Mouse (Mus musculus) hindbrain, embryonic 10.5 days (tissue): ENCODE measurements around the gene Zfp825. TPM values are rescaled to one million over a fixed set of nuclear protein-coding genes. Genes with fewer than 3 reads are reported as not detected.
A peak's percentile ranks its signal among the peaks of the same experiment; 100 is the strongest.
"Not testable (repeated sequence)": the region's sequence is repeated elsewhere in the genome, so short reads cannot be mapped to it uniquely, and the experiment has no call there.

Experiments used
- DNase-seq: peaks from one replicate; pipeline ENCODE4 v3.0.0-alpha.2; 2017; ENCODE audit warnings: low spot score
- H3K27ac ChIP-seq: fragments of 300-500 bp; sonication (generic); 2 replicates; pipeline ENCODE4 v1.5.1; 2016; ENCODE audit warnings: mild to moderate bottlenecking, moderate library complexity
- H3K27me3 ChIP-seq: fragments of 300-500 bp; sonication (generic); 2 replicates; pipeline ENCODE4 v1.6.1; 2016; ENCODE audit warnings: mild to moderate bottlenecking; ENCODE audit not compliant: poor library complexity, insufficient read depth, severe bottlenecking
- H3K36me3 ChIP-seq: fragments of 300-500 bp; sonication (generic); 2 replicates; pipeline ENCODE4 v1.6.1; 2016; ENCODE audit warnings: mild to moderate bottlenecking, moderate library complexity
- H3K4me1 ChIP-seq: fragments of 300-500 bp; sonication (generic); replicated peaks from 2 replicates; pipeline ENCODE4 v1.6.1; 2016; ENCODE audit warnings: mild to moderate bottlenecking
- H3K4me3 ChIP-seq: fragments of 300-500 bp; sonication (generic); 2 replicates; pipeline ENCODE4 v1.5.1; 2016; ENCODE audit warnings: mild to moderate bottlenecking, moderate library complexity
- H3K9me3 ChIP-seq: fragments of 300-500 bp; sonication (generic); 2 replicates; pipeline ENCODE4 v1.6.1; 2016; ENCODE audit warnings: mild to moderate bottlenecking, moderate library complexity
- WGBS: fragments of 180-500 bp; shearing (Covaris S2); methylation state at CpG from one replicate; pipeline ENCODE4 v1.1.7; 2016; 5-methylcytosine and 5-hydroxymethylcytosine counted together
- polyA plus RNA-seq: library from polyadenylated mRNA; unstranded; fragments of >200 nt; fragmentation: Nextera tagmentation; extraction: Ambion mirVana; gene quantifications from 2 replicates; pipeline ENCODE4 v1.2.1, GENCODE M21; 2016

Gene Zfp825
- polyA plus RNA-seq, result 19.0 and 22.4 TPM in 2 replicates

DNA sequence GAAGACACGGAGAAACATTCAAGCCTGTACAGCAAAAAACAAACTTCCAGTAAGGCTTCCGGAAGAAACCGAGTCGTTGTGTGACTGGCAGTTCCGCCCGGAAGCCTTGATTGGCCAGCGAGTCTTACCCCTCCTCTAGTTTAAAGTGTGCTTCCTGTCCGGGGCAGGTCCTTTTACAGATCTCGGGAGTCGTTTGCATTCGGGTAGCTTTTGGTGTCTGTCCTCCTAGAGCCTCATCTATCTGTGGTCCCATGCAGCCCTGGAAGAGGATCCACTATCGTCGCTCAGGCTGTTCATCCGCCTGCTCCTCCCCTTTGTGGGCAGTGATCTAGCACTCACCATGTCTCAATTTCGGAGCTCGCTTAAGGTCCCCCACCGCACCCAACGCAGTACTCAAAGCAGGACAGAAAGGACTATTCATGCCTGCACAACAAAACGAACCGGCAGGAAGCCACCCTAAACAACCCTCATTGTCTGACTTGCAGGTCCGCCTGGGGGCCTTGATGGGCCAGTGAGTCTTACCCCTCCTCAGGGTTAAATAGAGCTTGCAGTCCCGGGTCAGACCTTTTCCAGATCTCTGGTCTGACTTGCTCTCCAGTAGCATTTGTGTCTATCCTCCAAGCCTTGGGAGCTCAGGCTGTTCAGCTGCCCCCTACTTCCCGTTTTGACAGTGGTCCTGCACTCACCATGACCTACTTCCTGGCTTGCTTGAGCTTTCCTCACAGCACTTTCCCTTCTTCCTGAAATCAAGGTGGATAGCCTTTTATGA lies at the start of gene Zfp825:
TSS of gene Zfp825 (minus strand) at position 82 of the 769 bp plus-strand sequence.
- under 1% methylated on average over 23 of the region's 23 CpGs for WGBS
- Histone ChIP-seq H3K4me1 (peaks cover 12% of the 10 kb centered on the region), H3K27me3 (no peaks in the 10 kb centered on the region), H3K4me3 (peak within 1 kb of the TSS; percentile 75), H3K9me3 (no peaks in the 10 kb centered on the region), H3K27ac (peak within 1 kb of the TSS; percentile 92), H3K36me3 (no peaks in the 10 kb centered on the region)
- DNase-seq, result peak; percentile 77

DNA sequence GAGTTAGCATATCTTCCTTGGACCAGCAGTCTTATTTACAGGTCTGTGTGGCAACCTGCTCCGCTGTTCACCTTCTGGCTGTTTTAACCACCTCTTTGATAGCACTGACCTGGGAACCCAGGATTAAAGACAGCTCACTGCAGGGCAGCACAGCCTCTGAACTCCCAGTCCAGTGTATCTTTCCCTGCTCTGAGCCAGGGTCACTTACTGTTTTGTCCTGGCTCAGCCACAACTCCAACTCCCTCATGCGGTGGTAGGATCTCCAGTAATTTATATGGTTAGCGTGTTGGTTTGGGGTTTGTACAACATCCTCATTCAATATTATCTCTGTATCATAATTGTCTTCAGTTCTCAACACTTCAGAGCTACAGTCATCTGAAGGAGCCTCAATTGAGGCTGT lies 41.6 kb upstream of the Zfp825 start:
- DNase-seq, H3K27me3 ChIP-seq, H3K4me1 ChIP-seq, H3K27ac ChIP-seq, H3K4me3 ChIP-seq, H3K9me3 ChIP-seq, H3K36me3 ChIP-seq: not testable (repeated sequence)
- 91% methylated on average over 3 of the region's 3 CpGs for WGBS

- 14% methylated on average over 3 of the region's 3 CpGs for WGBS
- peak; percentile 64 for DNase-seq
- H3K27me3 ChIP-seq, result not testable (repeated sequence)
These were observed 41.1 kb upstream of the Zfp825 start for GRCm38 (mm10) chr13:74534864-74535263.

GRCm38 (mm10) chr13:74534096-74534495 lies 40.3 kb upstream of the Zfp825 start:
- DNase-seq, result no peak
- no peaks in the 10 kb centered on the region for H3K36me3 ChIP-seq
- H3K4me1 ChIP-seq, result no peaks in the 10 kb centered on the region
- H3K27ac ChIP-seq, result no peak overlapping the region
- no peaks in the 10 kb centered on the region; the same call in 1 of the 2 replicates for H3K9me3 ChIP-seq
- no peaks in the 10 kb centered on the region for H3K27me3 ChIP-seq
- 92% methylated on average over 15 of the region's 15 CpGs for WGBS
- H3K4me3 ChIP-seq, result no peak overlapping the region

More at GRCm38 (mm10) chr13:74534864-74535263, 41.1 kb upstream of the Zfp825 start:
- not testable (repeated sequence) for H3K36me3 ChIP-seq, H3K4me1 ChIP-seq, H3K4me3 ChIP-seq, H3K27ac ChIP-seq, H3K9me3 ChIP-seq

DNA sequence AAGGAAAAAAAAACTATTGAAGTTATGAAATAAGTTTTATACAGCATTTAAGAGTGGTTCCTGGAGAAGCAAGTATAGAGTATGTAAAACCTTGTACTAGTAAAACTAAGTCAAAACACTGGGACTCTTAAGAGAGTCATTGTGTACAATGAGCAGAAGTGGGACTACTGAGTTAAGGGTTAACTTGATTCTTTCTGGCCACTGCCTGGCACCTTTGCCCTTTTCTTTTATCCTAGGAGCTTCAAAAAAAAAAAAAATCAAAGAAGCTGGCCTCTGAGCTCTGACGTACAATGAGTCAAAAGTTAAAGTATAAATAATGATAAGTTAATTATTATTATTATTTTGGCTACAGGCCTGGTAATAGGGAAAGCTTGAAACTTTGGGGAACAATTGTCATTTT lies 37.5 kb upstream of the Zfp825 start:
- not testable (repeated sequence) for H3K9me3 ChIP-seq, H3K27me3 ChIP-seq, H3K27ac ChIP-seq, DNase-seq, H3K4me3 ChIP-seq, H3K4me1 ChIP-seq, H3K36me3 ChIP-seq
- 21% methylated on average over 1 of the region's 1 CpGs for WGBS

- not testable (repeated sequence) for DNase-seq, H3K27me3 ChIP-seq, H3K4me3 ChIP-seq, H3K9me3 ChIP-seq, H3K27ac ChIP-seq, H3K36me3 ChIP-seq, H3K4me1 ChIP-seq
- 15% methylated on average over 1 of the region's 1 CpGs for WGBS
These were observed 35.6 kb upstream of the Zfp825 start for GRCm38 (mm10) chr13:74529372-74529715.

GRCm38 (mm10) chr13:74528519-74529371 lies 35.0 kb upstream of the Zfp825 start:
- not testable (repeated sequence) for H3K4me3 ChIP-seq, H3K4me1 ChIP-seq, H3K9me3 ChIP-seq, H3K27ac ChIP-seq, H3K36me3 ChIP-seq, H3K27me3 ChIP-seq, DNase-seq

DNA sequence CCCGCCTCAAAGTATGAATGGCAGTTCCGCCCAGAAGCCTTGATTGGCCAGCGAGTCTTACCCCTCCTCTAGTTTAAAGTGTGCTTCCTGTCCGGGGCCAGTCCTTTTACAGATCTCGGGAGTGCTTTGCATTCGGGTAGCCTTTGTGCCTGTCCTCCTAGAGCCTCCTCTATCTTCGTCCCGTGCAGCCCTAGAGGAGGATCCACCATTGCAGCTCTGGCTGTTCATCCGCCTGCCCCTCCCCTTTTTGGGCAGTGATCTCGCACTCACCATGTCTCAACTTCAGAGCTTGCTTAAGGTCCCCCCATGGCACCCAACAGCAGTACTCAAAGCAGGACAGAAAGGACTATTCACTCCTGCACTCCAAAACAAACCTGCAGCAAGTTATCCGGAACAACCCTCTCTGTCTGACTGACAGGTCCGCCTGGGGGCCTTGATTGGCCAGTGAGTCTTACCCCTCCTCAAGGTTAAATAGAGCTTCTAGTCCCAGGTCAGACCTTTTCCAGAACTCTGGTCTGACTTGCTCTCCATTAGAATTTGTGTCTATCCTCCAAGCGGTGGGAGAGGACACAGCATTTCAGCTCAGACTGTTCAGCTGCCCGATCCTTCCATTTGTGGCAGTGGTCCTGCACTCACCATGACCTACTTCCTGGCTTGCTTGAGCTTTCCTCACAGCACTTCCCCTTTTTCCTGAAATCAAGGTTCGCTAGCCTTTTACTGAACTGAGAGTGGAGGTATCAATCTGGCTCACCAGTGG lies 28.9 kb upstream of the Zfp825 start:
- 3% methylated on average over 15 of the region's 15 CpGs for WGBS
- peak overlapping the region; percentile 87 for H3K27ac ChIP-seq
- H3K9me3 ChIP-seq, result no peaks in the 10 kb centered on the region
- no peaks in the 10 kb centered on the region for H3K36me3 ChIP-seq
- DNase-seq, result peak; percentile 70
- H3K4me1 ChIP-seq, result peaks cover 10% of the 10 kb centered on the region; the same call in 1 of the 2 replicates
- peak overlapping the region; percentile 59 for H3K4me3 ChIP-seq
- no peaks in the 10 kb centered on the region for H3K27me3 ChIP-seq

GRCm38 (mm10) chr13:74522141-74522480 lies 28.3 kb upstream of the Zfp825 start:
- H3K27me3 ChIP-seq, H3K9me3 ChIP-seq, H3K36me3 ChIP-seq, H3K4me1 ChIP-seq, DNase-seq: not testable (repeated sequence)
- H3K27ac ChIP-seq, result peak overlapping the region; percentile 87
- peak overlapping the region; percentile 59 for H3K4me3 ChIP-seq
- WGBS, result 2% methylated on average over 3 of the region's 3 CpGs

DNA sequence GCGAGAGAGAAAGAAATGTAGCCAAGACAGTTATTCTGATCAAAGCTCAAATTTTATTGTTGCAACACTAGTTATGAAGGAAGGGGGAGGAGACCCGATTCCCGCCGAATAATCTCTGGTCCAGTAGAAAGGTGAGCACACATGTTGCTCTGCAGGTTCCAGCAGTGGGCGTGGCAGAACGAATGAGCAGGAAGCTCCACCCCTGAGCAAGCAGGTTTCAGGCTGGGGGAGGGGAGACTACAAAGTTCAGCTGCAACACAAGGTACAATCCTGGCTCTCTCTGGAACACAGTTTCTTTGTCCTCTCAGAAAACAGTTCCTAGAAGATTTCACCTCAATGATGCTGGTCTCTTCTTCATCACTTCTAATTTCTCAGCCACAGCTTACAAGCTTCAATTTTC lies 14.2 kb upstream of the Zfp825 start:
- not testable (repeated sequence) for DNase-seq, H3K4me3 ChIP-seq, H3K27me3 ChIP-seq, H3K27ac ChIP-seq, H3K4me1 ChIP-seq, H3K9me3 ChIP-seq
- 83% methylated on average over 6 of the region's 6 CpGs for WGBS
- peaks cover 13% of the 10 kb centered on the region for H3K36me3 ChIP-seq

DNA sequence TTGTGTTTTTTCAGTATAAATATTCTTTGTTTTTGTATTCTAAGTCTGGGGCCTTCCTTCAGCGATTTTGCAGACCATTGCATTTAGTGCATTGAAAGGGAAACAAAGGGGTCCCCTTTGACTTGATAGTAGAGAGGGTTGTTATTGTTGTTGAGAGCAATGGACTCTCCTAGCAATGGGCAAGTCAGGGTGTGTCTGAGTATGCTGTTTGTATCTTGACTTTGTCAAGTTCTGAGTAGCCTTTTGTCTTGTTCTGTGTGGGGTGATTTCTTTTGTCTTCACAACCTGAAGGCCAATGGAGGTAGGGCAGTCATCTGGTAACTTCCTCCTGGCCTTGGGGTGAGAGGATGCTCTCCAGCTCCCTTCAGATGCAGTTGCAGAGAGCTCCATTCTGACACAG lies 9.1 kb upstream of the Zfp825 start:
- not testable (repeated sequence) for H3K9me3 ChIP-seq, DNase-seq, H3K27me3 ChIP-seq, H3K36me3 ChIP-seq, H3K4me3 ChIP-seq, H3K27ac ChIP-seq, H3K4me1 ChIP-seq
- WGBS, result 85% methylated on average over 1 of the region's 1 CpGs

- not testable (repeated sequence) for H3K9me3 ChIP-seq, H3K4me3 ChIP-seq, H3K27ac ChIP-seq, H3K36me3 ChIP-seq, DNase-seq, H3K27me3 ChIP-seq, H3K4me1 ChIP-seq
- WGBS, result 24% methylated on average over 1 of the region's 1 CpGs
These were observed 5.9 kb upstream of the Zfp825 start for GRCm38 (mm10) chr13:74499696-74500095.

GRCm38 (mm10) chr13:74484326-74484725 lies 9.5 kb downstream of the Zfp825 start:
- peaks cover 34% of the 10 kb centered on the region for H3K36me3 ChIP-seq
- 89% methylated on average over 3 of the region's 3 CpGs for WGBS
- not testable (repeated sequence) for H3K4me1 ChIP-seq, H3K9me3 ChIP-seq, DNase-seq, H3K27ac ChIP-seq, H3K4me3 ChIP-seq, H3K27me3 ChIP-seq
